In genomic region chr5:32711485-32711884, GRCm38 (mm10) we compare ENCODE assay signal across 25 mouse cellular contexts.
DNase-seq lines count a peak whose midpoint lies in the region; ATAC-seq and TF ChIP-seq lines count a peak whose summit lies in the region.
"Had no signal": no experiment of that assay in that cellular context is flagged by ENCODE, and none has a peak within 500 bp of the region (broad histone marks: within the 10 kb centered on the region; RNA-seq: fewer than 3 reads in every experiment).

No protein-coding gene starts in this region.

- no peaks in the 10 kb centered on the region for H3K4me1 ChIP-seq in intestine, postnatal 0 days (replicated peaks; ENCODE audit: control insufficient read depth, insufficient read depth, low read length)
- 0 out of 2 replicates have a peak, but pooled peaks cover 3% of the 10 kb centered on the region for H3K4me1 ChIP-seq in intestine, embryonic 15.5 days (replicated peaks)

- no peak overlapping the region for H3K4me2 ChIP-seq in intestine, postnatal 0 days (replicated peaks; ENCODE audit: low read depth)
- no peak overlapping the region for H3K4me2 ChIP-seq in intestine, embryonic 15.5 days (replicated peaks)
- H3K4me2 ChIP-seq: forebrain, embryonic 13.5 days; heart, embryonic 12.5 days; heart, embryonic 15.5 days; hindbrain, embryonic 13.5 days had no signal

- H3K36me3 ChIP-seq in intestine, postnatal 0 days (ENCODE audit: control insufficient read depth, insufficient read depth): no peaks in the 10 kb centered on the region
- no peaks in the 10 kb centered on the region for H3K36me3 ChIP-seq in intestine, embryonic 15.5 days
- H3K36me3 ChIP-seq: forebrain, embryonic 10.5 days; heart, embryonic 12.5 days; heart, embryonic 15.5 days; hindbrain, embryonic 10.5 days; hindbrain, embryonic 13.5 days had no signal

- peak overlapping the region; percentile 5; the same call in 1 of the 2 replicates for H3K27ac ChIP-seq in intestine, postnatal 0 days (ENCODE audit: low read depth, low read length)
- no peak overlapping the region for H3K27ac ChIP-seq in intestine, embryonic 15.5 days
- H3K27ac ChIP-seq: forebrain, embryonic 10.5 days; forebrain, embryonic 13.5 days; heart, embryonic 15.5 days; hindbrain, embryonic 10.5 days; hindbrain, embryonic 13.5 days had no signal

- no peak overlapping the region for H3K4me3 ChIP-seq in intestine, postnatal 0 days (ENCODE audit: low read depth, low read length)
- H3K4me3 ChIP-seq in intestine, embryonic 15.5 days (replicated peaks): no peak overlapping the region
- H3K4me3 ChIP-seq: forebrain, embryonic 13.5 days; heart, embryonic 12.5 days; heart, embryonic 15.5 days; hindbrain, embryonic 10.5 days; hindbrain, embryonic 13.5 days had no signal

- 80% methylated on average over 5 of the region's 5 CpGs for WGBS in intestine, postnatal 0 days
- 83% methylated on average over 5 of the region's 5 CpGs for WGBS in intestine, embryonic 15.5 days

- H3K27me3 ChIP-seq in intestine, postnatal 0 days (replicated peaks; ENCODE audit: control insufficient read depth, insufficient read depth, low read length): no peaks in the 10 kb centered on the region
- H3K27me3 ChIP-seq in intestine, embryonic 15.5 days (replicated peaks): no peaks in the 10 kb centered on the region
- H3K27me3 ChIP-seq: CH12.LX; forebrain, embryonic 13.5 days; heart, embryonic 12.5 days; heart, embryonic 15.5 days; hindbrain, embryonic 13.5 days had no signal

- no peaks in the 10 kb centered on the region for H3K9me3 ChIP-seq in intestine, postnatal 0 days (ENCODE audit: control insufficient read depth)
- no peaks in the 10 kb centered on the region for H3K9me3 ChIP-seq in intestine, embryonic 15.5 days
- H3K9me3 ChIP-seq: forebrain, embryonic 10.5 days; forebrain, embryonic 13.5 days; heart, embryonic 12.5 days; heart, embryonic 15.5 days; hindbrain, embryonic 10.5 days; hindbrain, embryonic 13.5 days had no signal

- no peak overlapping the region for H3K9ac ChIP-seq in intestine, postnatal 0 days (ENCODE audit: low read depth, low read length)
- H3K9ac ChIP-seq in intestine, embryonic 15.5 days: no peak overlapping the region
- H3K9ac ChIP-seq: forebrain, embryonic 13.5 days; heart, embryonic 12.5 days; heart, embryonic 15.5 days; hindbrain, embryonic 13.5 days had no signal

- TF ChIP-seq CTCF in intestine, postnatal 0 days (IDR thresholded peaks at IDR 0.05; ENCODE audit: low read depth): no peak

- ATAC-seq in intestine, postnatal 0 days: no peak
- no peak for ATAC-seq in intestine, embryonic 15.5 days
- ATAC-seq in granulocyte monocyte progenitor cell, adult 5-6 weeks (replicated peaks; ENCODE audit: poor library complexity, severe bottlenecking): no peak
- no peak for ATAC-seq in cerebellum, adult (ENCODE audit: insufficient number of reproducible peaks, low FRiP score, low TSS enrichment)
- ATAC-seq: forebrain, embryonic 13.5 days; forebrain, embryonic 16.5 days; hindbrain, embryonic 16.5 days; intestine, embryonic 16.5 days had no signal

- peak; percentile 40 for DNase-seq in MN1 (ENCODE audit: low spot score)
- DNase-seq in mesoderm, embryonic 11.5 days (ENCODE audit: low read depth, low spot score): peak; percentile 43
- DNase-seq: adrenal gland, postnatal 10 days; B cell, adult 2 months; cerebellum, adult 11-12 months; cerebellum, adult 9-10 months; cerebellum, postnatal 14 days; gastrocnemius, postnatal 25 days; heart, postnatal 10 days; heart, postnatal 36 days; kidney, adult 2 months had no signal
